Mouse (Mus musculus): ENCODE measurements around the gene Yipf6.
"Not testable (repeated sequence)": the region's sequence is repeated elsewhere in the genome, so short reads cannot be mapped to it uniquely, and the experiment has no call there.

Yipf6 gene

DNA sequence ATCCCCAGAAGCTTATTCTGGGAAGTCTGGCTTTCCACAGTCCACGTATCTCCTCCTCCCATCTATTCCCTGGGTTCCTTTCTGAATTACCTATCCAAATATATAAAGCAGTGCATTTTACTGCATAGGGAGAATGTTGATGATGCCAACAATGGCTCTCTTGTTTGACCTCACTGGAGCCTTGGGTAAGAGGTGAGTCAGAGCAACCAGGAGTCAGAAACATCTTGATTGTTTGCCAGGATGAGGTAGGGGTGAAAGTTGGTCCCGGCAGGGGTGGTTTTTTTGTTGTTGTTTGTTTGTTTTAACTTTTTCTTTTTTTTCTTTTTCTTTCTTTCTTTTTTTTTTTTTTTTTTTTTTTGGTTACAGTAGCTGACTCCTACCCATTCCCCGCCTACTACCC is at the start of gene Yipf6:
TSS of gene Yipf6 (plus strand) at position 216 of the 400 bp plus-strand sequence.
- DNase-seq (ENCODE audit: low read depth, low spot score) = no peak

DNA sequence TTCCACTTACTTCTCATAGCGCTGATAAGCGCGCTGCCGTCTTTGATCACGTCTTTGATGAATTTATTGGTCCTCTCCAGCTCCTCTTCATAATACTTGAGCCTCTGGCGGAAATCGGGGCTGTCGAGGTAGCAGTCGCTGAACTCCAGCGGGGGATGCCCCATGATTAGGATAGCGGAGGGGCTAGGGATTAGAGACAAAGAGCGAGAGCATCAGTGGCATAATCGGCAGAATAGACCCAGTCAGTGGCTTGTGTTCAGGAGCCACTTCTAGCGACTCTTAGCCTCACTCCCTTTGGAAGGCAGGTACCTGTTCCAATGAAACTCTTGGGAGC is 46.1 kb upstream of the Yipf6 start:
- DNase-seq (ENCODE audit: low read depth, low spot score) = no peak

DNA sequence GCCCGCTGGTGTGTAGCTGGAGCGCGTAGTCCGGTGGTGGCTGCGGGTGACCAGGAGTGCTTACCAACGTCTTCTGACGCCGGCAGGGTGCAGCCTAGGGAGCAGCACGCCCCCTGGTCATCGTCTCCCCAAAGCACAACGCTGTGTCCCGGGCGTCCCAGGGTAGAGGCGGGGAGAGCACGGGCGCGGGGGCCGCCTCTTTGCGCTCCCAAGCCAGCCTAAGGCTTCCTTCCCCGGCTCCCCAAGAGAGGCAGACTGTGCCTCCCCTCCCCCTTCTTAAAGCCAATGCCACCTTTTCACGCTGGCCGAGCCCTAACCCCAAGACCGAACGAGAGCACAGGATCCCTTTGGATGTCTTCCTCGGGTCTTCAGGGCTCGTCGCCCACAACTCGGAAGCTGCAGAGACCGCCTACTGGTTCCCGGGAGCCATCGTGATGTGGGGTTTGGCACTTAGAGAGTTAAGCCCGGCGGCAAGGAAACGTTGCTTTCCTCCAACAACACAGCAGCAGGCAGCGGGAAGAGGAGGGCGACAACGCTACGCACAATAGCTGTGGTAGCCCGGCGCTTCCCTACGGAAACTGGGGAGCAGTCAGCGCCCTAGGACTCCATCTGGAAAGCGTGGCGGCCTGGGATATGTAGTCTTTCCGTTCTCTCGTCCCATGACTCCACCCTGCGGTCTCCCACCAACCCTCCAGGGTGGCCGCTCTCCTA is 45.6 kb upstream of the Yipf6 start, which contains the start of gene Ophn1:
TSS of gene Ophn1 (minus strand) at position 620 of the 711 bp plus-strand sequence.
- DNase-seq (ENCODE audit: low read depth, low spot score) = peak; percentile 2

DNA sequence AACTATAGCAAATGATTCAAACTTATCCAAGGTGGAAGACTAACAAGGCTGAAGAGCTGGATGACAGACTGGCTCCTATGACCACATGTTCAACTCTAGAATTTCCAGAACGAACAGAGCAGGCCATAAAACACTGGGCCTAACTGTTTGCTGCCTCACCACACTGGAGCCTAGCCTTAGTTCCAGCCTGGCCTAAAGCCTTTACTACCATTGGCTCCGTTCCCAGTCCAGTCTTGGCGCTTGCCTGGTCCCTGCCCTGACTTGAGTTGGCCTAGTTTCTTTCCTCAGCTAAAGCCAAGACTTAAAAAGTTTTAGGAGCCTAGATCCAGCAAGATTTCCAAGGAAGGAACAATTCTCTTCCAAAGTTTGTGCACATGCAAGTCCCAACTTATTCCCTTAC is 37.8 kb upstream of the Yipf6 start:
- DNase-seq (ENCODE audit: low read depth, low spot score) = no peak

DNA sequence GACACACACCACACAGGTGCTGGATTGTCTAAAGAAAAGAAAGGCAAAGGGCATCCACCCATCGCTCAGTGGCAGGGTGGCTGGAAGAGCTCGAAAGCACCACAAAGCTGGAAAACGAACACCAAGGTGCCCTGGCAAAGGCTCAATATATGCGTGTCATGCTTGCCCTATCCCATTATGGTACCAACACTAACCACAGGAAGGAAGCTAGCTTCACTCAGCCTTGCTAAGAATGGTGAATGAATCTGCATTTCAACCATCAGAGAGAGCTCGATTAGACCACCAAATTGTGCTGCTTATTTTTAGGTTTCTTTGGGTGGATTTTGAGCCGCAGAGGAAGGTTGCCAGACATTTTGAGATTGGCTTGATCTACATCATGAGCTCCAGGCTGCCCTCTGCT is 31.9 kb upstream of the Yipf6 start:
- no peak for DNase-seq (ENCODE audit: low read depth, low spot score)

DNA sequence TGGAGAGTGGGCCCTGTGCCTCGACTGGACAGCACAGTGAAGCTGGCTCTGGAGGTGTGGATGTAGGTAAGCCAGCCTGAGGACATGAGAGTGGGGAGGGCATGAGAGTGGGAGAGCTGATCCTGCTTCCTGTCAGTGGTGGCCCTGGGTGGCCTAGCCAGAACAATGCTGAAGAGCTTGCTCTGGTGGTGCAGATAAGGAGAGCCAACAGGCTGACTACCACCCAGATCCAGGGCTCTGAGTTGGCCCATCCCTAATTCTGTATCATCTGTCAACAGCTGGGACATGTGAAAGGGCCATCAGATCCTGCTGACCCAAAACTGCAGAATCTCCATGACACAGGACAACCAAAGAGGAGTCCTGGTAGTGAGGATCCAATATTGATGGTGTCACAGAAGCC is 27.2 kb upstream of the Yipf6 start:
- DNase-seq (ENCODE audit: low read depth, low spot score) = no peak

DNA sequence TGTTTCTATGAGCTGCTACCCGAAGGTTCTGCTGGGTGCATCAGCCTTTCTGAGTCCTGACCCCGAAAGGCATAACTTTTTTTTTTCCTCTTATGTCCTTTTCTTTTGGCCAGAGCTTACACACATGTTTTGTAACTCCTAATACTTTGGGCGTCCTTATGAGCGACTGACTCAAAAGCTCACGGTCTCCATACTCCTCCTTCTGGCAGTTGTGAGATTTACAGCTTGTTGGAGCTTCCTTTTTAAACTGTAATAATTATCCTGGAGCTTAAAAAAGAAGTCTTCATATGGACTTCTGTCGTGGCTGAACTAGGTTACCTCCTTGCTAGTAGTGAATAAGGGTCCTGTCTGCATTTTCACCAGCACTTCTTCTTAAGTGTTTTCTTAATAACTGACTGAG is 16.7 kb upstream of the Yipf6 start:
- peak; percentile 15 for DNase-seq (ENCODE audit: low read depth, low spot score)

DNA sequence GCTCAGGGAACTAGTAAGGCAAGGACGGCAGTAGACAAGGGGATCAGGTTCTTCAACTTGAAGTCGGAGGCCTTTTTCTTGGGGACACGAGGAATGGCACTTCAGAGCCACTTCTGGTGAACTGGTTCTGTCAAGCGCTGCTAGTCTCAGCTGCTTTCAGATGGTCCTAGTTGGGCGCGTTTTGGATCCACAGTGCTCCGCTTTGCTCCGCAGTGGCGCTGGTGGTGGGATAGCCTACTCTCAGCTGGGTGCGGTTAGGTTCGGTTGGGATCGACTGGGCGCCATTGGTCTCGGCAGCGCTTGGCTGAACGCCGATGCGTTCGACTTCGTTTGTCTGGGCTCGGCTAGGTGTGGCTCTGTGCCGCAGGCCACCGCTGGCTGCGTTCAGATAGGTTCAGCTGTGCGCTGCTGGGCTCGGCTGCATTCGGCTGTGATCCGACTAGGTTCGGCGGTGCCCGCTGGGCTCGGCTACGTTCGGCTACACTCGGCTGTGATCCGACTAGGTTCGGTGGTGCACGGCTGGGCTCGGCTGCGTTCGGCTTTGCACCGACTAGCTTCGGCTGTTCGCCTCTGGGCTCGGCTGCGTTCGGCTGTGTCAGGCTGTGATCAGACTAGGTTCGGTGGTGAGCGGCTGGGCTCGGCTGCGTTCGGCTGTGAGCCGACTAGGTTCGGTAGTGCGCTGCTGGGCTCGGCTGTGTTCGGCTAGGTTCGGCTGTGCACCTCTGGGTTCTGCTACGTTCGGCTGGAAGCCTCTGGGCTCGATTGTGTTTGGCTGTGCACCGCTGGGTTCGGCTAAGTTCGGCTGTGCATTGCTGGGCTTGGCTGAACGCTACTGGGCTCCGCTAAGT is 815 bp downstream of the Yipf6 start:
- DNase-seq (ENCODE audit: low read depth, low spot score) = peak; percentile 74

DNA sequence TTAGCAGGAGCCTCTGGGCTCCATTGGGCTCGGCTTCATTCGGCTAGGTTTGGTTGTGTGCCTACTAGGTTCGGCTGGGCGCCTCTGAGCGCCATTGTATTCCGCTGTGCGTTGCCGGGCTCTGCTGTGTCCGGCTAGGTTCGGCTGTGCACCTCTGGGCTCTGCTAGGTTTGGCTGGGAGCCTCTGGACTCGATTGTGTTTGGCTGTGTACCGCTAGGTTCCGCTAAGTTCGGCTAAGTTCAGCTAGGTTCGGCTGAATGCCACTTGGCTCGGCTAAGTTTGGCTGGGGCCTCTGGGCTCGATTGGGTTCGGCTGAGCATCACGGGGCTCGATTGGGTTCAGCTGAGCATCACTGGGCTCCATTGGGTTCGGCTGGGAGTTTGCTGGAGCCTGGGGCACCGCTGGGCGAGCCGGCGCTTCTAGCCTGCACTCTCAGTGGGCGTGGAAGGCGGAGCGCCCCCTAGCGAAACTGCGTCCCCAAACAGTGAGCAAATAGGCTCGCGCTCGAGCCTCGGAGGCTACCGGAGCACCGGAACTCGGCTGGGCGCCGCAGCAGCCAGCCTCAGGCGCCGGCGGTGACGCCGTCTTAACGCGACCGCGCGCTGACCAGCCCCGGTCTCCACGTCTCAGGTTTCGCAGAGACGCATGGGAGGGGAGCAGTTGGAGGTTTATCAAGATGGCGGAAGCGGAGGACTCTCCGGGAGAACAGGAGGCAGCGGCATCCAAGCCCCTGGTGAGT is 1.6 kb downstream of the Yipf6 start:
- DNase-seq (ENCODE audit: low read depth, low spot score) = peak; percentile 74

DNA sequence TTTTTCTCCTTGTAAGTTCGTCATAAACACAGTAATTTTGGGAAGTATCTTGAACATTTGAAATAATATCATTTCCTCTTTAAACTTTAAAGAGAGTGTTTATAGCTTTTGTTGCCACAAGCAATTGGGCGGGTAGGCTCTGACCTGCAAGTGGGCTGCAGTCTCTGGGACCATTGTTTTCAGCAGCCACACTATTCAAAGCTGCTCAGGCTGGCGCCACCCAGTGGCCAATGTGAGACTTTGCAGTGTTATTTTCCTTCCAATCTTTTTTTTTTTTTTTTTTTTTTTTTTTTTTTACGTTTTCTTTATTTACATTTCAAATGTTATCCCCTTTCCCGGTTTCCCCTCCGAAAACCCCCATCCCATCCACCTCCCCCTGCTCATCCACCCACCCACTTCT is 17.8 kb downstream of the Yipf6 start:
- no peak for DNase-seq (ENCODE audit: low read depth, low spot score)

DNA sequence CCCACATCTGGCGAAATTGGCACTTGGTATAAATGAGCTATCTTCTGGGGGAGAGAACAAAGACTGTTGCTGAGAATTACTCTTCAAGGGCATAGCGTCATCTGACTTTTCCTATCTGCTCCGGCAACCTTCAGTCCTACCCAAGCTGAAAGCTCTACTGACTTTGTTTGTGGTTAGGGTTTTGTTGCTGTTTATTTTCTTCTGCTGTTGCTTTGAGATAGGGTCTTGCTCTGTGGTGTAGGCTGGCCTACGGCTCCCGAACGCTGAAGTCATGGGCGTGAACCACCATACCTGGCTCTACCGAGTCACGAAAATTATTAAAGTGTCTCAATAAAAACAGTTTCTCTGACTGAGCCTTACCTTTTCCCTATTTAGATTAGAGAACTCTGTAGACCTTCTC is 22.2 kb downstream of the Yipf6 start:
- DNase-seq (ENCODE audit: low read depth, low spot score) = no peak

DNA sequence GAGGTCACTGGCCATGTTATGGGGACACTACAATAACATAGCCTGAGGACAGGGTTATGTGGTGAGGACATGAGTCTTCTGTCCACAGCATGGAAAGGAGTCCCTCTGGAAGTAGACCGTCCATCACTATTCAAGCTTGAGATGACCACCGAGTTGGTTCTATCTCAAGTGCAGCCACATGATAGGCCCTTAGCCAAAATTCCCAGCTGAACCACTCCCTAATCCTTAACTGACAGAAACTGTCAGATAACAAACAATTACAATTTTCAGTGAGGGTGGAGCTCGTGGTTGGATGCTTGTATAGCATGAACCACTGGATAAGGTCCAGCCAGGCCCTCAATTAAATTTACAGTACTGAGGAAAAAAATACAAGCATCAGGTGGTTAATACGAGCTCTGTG is 22.9 kb downstream of the Yipf6 start:
- no peak for DNase-seq (ENCODE audit: low read depth, low spot score)

DNA sequence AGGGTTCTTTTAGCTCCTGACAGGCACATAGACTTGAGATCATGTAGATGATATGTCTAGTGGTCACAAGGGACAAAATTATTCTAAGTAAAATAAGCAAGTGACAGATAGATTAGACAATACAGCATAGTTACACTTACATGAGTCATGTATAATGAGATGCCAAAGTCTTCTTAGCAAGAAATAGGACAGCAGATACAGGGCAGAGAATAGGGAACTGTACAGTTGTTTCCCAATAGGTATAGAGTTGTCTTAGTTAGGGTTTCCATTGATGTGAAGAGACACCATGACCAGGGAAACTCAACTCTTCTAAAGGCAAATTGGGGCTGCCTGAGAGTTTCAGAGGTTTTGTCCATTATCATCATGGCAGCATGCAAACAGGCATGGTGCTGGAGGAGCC is 27.6 kb downstream of the Yipf6 start:
- no peak for DNase-seq (ENCODE audit: low read depth, low spot score)

DNA sequence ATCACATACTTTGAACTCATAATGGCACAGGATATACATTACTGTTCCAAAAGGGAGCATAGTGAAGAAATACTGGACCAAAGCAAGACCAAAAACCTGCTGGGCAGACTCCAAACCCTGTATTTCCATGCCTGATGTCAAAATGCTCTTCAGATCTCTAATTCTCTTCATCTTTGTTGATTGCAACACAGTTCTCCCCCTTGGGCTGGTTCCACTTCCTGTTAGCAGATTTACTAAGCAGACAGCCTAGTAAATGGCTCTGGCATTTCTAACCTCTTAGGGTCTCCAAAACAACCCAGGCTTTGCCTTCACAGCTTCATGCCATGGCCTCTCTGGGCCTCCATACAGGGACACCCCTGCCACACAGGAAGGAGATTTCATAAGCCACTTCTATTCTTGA is 28.4 kb downstream of the Yipf6 start:
- no peak for DNase-seq (ENCODE audit: low read depth, low spot score)

DNA sequence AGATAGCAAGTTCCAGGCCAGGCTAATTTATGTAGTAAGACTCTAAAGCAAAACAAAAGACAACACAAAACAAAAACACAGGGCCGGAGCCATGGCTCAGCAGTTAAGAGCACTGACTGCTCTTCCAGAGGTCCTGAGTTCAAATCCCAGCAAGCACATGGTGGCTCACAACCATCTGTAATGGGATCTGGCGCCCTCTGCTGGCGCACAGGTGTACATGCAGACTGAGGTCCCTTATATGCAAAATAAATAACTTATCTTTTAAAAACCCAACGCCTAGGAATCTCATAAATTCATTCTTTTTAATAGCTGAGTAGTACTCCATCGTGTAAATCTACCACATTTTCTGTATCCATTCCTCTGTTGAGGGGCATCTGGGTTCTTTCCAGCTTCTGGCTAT is 50.5 kb downstream of the Yipf6 start:
- DNase-seq (ENCODE audit: low read depth, low spot score) = not testable (repeated sequence)

DNA sequence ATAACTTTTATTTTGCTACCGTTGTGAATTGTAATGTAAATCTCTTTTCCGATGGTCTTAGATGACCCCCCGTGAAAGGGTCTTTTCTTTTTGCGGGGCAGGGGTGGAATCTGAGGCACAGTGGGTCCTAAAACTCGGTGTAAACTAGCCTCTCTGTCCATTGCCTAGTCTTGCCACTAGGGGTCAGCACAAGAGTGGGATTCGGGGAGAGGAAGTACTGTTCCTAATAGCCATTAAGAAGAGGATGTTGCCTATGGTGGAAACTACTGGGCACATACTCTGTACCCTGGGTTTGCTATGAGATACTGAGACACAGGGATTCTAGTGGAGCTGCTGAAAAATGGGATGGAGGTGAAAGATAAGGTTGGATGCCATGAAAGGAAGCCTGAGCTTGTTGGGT is 53.5 kb downstream of the Yipf6 start:
- DNase-seq (ENCODE audit: low read depth, low spot score) = no peak

All from retina, adult 2 months (tissue).